Mouse (Mus musculus) testis, adult 2 months (tissue): Measurements from ENCODE around the gene Krit1.

Source experiments
- CTCF ChIP-seq: fragments of 200-500 bp; IDR thresholded peaks from 2 replicates; pipeline ENCODE4 v1.5.1; 2012; ENCODE audit warnings: low read depth, mild to moderate bottlenecking, inconsistent platforms, low read length, moderate library complexity; ENCODE audit not compliant: control insufficient read depth, insufficient read depth, insufficient replicate concordance
- POLR2A ChIP-seq: fragments of 200-500 bp; IDR thresholded peaks from 2 replicates; pipeline ENCODE4 v1.6.1; 2012; ENCODE audit warnings: low read depth, mild to moderate bottlenecking, inconsistent platforms, low read length, moderate library complexity; ENCODE audit not compliant: control insufficient read depth

DNA sequence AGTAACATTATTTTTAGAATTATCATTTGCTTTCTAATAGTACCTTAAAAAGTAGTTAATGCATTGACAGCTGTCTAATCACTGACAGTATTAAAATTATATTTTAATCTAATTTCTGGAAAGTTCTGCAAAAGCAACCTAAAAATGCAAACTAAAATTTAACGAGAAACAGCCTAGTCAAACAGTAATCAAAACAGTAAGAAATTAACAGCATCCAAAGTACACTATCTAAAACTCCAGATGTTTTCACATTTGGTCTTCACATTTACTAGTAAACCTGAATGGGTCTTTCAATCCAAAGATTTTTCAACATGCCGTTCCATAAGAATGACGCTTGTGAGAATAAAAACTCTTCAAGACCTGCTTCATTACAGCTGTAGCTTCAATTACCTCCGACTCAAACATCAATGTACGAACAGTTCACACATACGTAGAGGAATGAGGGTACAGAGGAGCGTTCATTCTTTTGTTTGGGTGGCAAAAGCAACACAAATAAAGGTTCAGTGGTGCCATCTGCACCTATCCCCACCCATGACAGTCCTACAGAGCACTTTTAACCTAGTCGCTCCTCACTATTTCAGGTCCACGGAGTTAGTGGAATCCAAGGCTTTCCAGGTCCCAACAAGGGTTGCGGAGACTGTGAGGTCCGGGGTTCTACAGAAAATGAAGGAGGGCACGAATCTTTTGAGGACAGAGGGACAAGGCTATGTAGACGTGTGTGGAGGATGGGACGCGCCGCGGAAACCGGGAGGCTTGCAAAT lies 1.1 kb upstream of the Krit1 start:
- TF ChIP-seq CTCF (no peak), POLR2A (no peak)
